Mouse (Mus musculus): Measurements from ENCODE around the gene Sdhaf2. TPM values are rescaled to one million over a fixed set of nuclear protein-coding genes. Genes with fewer than 3 reads are reported as not detected.

Gene Sdhaf2
- polyA plus RNA-seq, 1 experiment from 2014 or later: 64.7 TPM

- WGBS: 56% methylated on average over 4 of the region's 4 CpGs
- Histone ChIP-seq H3K36me3 (no peaks in the 10 kb centered on the region), H3K27ac (no peak overlapping the region), H3K27me3 (ENCODE audit: low read depth, poor library complexity, severe bottlenecking) (peaks cover 8% of the 10 kb centered on the region; the same call in 1 of the 2 replicates), H3K4me1 (peaks cover 5% of the 10 kb centered on the region; the same call in 1 of the 2 replicates), H3K9me3 (replicated peaks) (no peaks in the 10 kb centered on the region), H3K4me3 (no peak overlapping the region)
- DNase-seq (ENCODE audit: low spot score): no peak
Observed at GRCm38 (mm10) chr19:10479541-10479940, 46.4 kb downstream of the Sdhaf2 start.

DNA sequence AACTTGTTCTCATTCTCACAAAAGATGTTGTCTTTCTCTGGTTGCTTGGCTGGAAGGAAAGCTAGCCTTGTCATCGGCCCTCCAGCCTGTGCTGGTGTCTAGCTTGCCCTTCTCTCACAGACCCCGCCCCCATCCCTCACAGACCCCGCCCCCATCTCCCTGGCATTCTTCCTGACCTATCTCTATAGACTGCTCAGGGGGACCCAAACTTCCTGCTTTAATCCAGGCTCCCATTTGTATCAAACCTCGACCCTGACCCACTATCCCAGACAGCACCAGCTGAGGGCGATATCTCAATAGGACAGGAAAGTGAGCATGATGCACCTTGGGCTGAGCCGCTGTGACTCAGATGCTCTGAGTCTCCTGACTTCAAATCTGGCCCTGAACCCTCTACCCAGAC, 52.2 kb downstream of the Sdhaf2 start:
- no peak overlapping the region for H3K4me3 ChIP-seq
- DNase-seq (ENCODE audit: low spot score): no peak
- H3K9me3 ChIP-seq (replicated peaks): no peaks in the 10 kb centered on the region
- no peaks in the 10 kb centered on the region for H3K36me3 ChIP-seq
- no peak overlapping the region for H3K27ac ChIP-seq
- WGBS: 19% methylated on average over 6 of the region's 6 CpGs
- peaks cover 13% of the 10 kb centered on the region; the same call in 1 of the 2 replicates for H3K27me3 ChIP-seq (ENCODE audit: low read depth, poor library complexity, severe bottlenecking)
- H3K4me1 ChIP-seq: peaks cover 9% of the 10 kb centered on the region; the same call in 1 of the 2 replicates

- 72% methylated on average over 3 of the region's 3 CpGs for WGBS
- no peak for DNase-seq (ENCODE audit: low spot score)
- Histone ChIP-seq H3K27ac (no peak overlapping the region), H3K36me3 (no peaks in the 10 kb centered on the region), H3K4me1 (peaks cover 10% of the 10 kb centered on the region; the same call in 1 of the 2 replicates), H3K9me3 (replicated peaks) (no peaks in the 10 kb centered on the region), H3K27me3 (ENCODE audit: low read depth, poor library complexity, severe bottlenecking) (peaks cover 13% of the 10 kb centered on the region; the same call in 1 of the 2 replicates), H3K4me3 (no peak overlapping the region)
Observed at GRCm38 (mm10) chr19:10472958-10473357, 53.0 kb downstream of the Sdhaf2 start.

DNA sequence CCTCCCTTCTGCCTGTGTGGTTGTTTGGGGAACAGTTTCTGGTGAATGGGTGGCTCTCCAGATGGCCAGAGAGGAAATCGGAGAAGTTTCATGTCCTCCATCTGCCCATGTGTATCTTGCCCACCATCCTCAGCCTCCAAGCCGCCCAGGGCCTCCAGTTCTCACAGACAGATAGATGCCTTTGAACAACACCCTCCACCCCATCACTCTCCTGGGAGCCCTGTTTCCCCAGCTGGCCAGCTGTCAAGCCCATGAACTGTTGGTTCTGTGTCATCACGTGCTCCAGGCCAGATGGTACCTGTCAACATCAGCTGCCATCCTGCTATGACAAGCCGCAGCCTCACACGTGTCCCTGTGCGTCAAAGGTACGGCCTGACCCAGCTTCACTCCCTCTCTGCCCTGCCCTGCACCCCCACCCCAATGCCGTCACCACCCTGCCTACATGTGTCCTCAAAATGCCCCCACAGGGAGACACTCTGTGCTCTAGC, 56.7 kb downstream of the Sdhaf2 start:
- H3K4me1 ChIP-seq: peaks cover 13% of the 10 kb centered on the region; the same call in 1 of the 2 replicates
- 60% methylated on average over 8 of the region's 8 CpGs for WGBS
- H3K9me3 ChIP-seq (replicated peaks): no peaks in the 10 kb centered on the region
- H3K27ac ChIP-seq: no peak overlapping the region
- peaks cover 11% of the 10 kb centered on the region; the same call in 1 of the 2 replicates for H3K27me3 ChIP-seq (ENCODE audit: low read depth, poor library complexity, severe bottlenecking)
- no peak overlapping the region for H3K4me3 ChIP-seq
- no peak for DNase-seq (ENCODE audit: low spot score)
- no peaks in the 10 kb centered on the region for H3K36me3 ChIP-seq

- peaks cover 21% of the 10 kb centered on the region for H3K4me1 ChIP-seq
- no peak overlapping the region; the same call in 1 of the 2 replicates for H3K27ac ChIP-seq
- H3K27me3 ChIP-seq (ENCODE audit: low read depth, poor library complexity, severe bottlenecking): peaks cover 52% of the 10 kb centered on the region
- 21% methylated on average over 4 of the region's 4 CpGs for WGBS
- no peaks in the 10 kb centered on the region for H3K9me3 ChIP-seq (replicated peaks)
- H3K4me3 ChIP-seq: no peak overlapping the region
- H3K36me3 ChIP-seq: no peaks in the 10 kb centered on the region
- DNase-seq (ENCODE audit: low spot score): no peak
Observed at GRCm38 (mm10) chr19:10464427-10464826, 61.5 kb downstream of the Sdhaf2 start.

DNA sequence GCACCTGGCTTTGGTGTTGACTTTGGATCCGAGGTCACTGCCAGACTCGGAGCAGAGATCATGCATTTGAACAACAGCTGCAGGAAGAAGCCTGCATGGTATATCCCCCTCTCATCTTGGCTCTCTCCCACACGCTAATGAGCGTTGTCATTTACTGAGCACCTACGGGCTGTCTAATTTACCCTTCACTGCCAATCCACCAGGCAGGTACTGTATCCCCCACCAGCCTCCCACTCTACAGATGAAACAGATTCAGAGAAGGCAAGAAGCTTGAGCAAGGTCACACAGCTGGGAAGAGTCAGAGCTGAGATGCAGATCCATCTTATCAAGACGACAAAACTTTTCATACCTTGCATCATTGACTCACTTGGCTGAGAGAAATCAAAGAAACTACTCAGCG, 64.4 kb downstream of the Sdhaf2 start:
- Histone ChIP-seq H3K27ac (no peak overlapping the region), H3K4me1 (peaks cover 28% of the 10 kb centered on the region), H3K27me3 (ENCODE audit: low read depth, poor library complexity, severe bottlenecking) (peaks cover 77% of the 10 kb centered on the region), H3K36me3 (no peaks in the 10 kb centered on the region), H3K9me3 (replicated peaks) (no peaks in the 10 kb centered on the region), H3K4me3 (no peak overlapping the region)
- WGBS: 44% methylated on average over 7 of the region's 7 CpGs
- DNase-seq (ENCODE audit: low spot score): no peak

DNA sequence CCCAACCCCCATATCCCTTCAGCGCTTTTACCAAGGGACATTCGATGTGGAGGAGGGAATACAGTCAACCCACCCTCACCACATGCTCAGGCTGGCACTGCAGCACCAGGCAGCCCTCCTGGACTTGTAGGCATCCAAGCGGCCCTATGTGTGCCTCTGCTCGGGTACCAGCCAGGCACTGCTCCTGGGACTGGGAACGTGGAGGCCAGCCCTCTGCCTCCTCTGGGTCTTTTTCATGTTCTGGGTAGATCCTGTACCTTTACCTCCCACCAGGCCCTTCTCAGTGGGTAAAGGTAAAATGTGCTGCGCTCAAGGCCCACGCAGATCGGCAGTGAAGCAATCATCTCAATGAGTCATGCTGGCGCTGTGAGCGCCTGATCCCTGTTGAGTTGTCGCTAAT, 66.0 kb downstream of the Sdhaf2 start:
- H3K36me3 ChIP-seq: no peaks in the 10 kb centered on the region
- H3K27ac ChIP-seq: no peak overlapping the region
- H3K9me3 ChIP-seq (replicated peaks): no peaks in the 10 kb centered on the region
- WGBS: 55% methylated on average over 11 of the region's 11 CpGs
- no peak for DNase-seq (ENCODE audit: low spot score)
- no peak overlapping the region for H3K4me3 ChIP-seq
- peaks cover 33% of the 10 kb centered on the region for H3K4me1 ChIP-seq
- H3K27me3 ChIP-seq (ENCODE audit: low read depth, poor library complexity, severe bottlenecking): peaks cover 94% of the 10 kb centered on the region

- H3K4me1 ChIP-seq: peaks cover 27% of the 10 kb centered on the region
- DNase-seq (ENCODE audit: low spot score): no peak
- 39% methylated on average over 8 of the region's 8 CpGs for WGBS
Observed at GRCm38 (mm10) chr19:10458096-10458495, 67.8 kb downstream of the Sdhaf2 start.

DNA sequence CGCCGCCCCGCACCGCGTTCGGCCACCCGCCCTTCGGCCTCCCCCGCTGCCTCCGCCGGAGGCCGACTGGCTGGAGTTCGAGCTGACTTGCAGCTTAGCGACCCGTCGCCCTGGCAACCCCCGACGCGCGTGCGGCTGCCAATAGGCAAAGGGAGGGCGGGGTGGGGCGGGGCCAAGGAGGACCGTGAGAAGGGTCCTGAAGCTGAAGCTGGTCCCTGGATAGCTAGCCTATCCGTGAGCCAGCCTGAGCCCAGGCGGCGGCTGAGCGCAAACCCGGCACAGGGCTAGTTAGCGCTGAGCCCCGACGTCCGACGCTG, 68.5 kb downstream of the Sdhaf2 start:
- peaks cover 25% of the 10 kb centered on the region for H3K4me1 ChIP-seq
- peak overlapping the region; percentile 63 for H3K27ac ChIP-seq
- peaks cover 100% of the 10 kb centered on the region for H3K27me3 ChIP-seq (ENCODE audit: low read depth, poor library complexity, severe bottlenecking)

More at GRCm38 (mm10) chr19:10458096-10458495, 67.8 kb downstream of the Sdhaf2 start:
- H3K27ac ChIP-seq: no peak overlapping the region
- peak overlapping the region; percentile 61 for H3K4me3 ChIP-seq
- peaks cover 100% of the 10 kb centered on the region for H3K27me3 ChIP-seq (ENCODE audit: low read depth, poor library complexity, severe bottlenecking)
- no peaks in the 10 kb centered on the region for H3K9me3 ChIP-seq (replicated peaks)
- no peaks in the 10 kb centered on the region for H3K36me3 ChIP-seq

GRCm38 (mm10) chr19:10456752-10457483, 69.0 kb downstream of the Sdhaf2 start, which contains the start of gene Lrrc10b:
Lrrc10b (minus strand) TSS chr19:10457473.
- H3K4me1 ChIP-seq: peaks cover 20% of the 10 kb centered on the region
- peak within 1 kb of the TSS; percentile 63 for H3K27ac ChIP-seq
- peak within 1 kb of the TSS; percentile 61 for H3K4me3 ChIP-seq
- H3K9me3 ChIP-seq (replicated peaks): no peaks in the 10 kb centered on the region
- H3K27me3 ChIP-seq (ENCODE audit: low read depth, poor library complexity, severe bottlenecking): peaks cover 100% of the 10 kb centered on the region
- under 1% methylated on average over 96 of the region's 96 CpGs for WGBS
- peak; percentile 80 for DNase-seq (ENCODE audit: low spot score)
- H3K36me3 ChIP-seq: no peaks in the 10 kb centered on the region

More for the DNA sequence above, 68.5 kb downstream of the Sdhaf2 start:
- Histone ChIP-seq H3K4me3 (peak overlapping the region; percentile 61), H3K36me3 (no peaks in the 10 kb centered on the region), H3K9me3 (replicated peaks) (no peaks in the 10 kb centered on the region)
- peak; percentile 92 for DNase-seq (ENCODE audit: low spot score)
- under 1% methylated on average over 34 of the region's 34 CpGs for WGBS

- Histone ChIP-seq H3K27me3 (ENCODE audit: low read depth, poor library complexity, severe bottlenecking) (peaks cover 94% of the 10 kb centered on the region), H3K4me1 (peaks cover 20% of the 10 kb centered on the region), H3K36me3 (no peaks in the 10 kb centered on the region), H3K4me3 (no peak overlapping the region), H3K27ac (no peak overlapping the region), H3K9me3 (replicated peaks) (no peaks in the 10 kb centered on the region)
- no peak for DNase-seq (ENCODE audit: low spot score)
- 72% methylated on average over 3 of the region's 3 CpGs for WGBS
Observed at GRCm38 (mm10) chr19:10455437-10455806, 70.5 kb downstream of the Sdhaf2 start.

DNA sequence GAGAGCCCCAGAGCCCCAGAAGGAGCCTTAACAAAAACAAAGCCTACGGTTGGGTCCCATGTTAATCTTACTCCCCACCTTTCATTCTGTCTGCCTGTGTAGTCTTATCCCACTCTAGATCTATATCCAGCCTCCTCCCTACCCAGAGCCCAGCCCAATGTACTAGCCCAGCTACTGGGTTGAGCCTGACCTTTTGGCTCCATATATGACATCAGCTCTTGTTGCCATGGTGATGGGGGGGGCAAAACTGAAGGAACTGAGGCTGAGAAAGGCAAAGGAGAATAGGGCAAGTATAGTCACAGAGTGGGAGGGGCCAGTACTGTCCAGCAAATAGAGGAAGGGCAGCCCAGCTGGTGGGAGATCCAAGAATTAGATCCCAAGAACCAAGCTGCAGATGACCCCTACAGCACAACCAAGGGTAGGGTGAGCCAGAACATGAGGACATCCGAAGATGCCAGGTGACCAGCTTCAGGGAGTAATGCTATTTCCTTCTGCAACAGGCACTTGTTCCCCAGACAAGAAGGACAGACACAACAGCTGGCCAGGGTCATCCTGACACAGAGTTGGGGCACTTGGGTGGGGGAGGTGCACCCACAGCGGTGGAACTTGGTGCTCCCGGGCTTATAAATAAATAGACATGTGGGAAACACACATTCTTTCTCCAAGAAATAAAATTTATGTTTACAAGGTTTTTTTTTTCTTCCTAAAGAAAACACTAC, 71.1 kb downstream of the Sdhaf2 start:
- H3K36me3 ChIP-seq: no peaks in the 10 kb centered on the region
- no peak overlapping the region for H3K27ac ChIP-seq
- DNase-seq (ENCODE audit: low spot score): no peak
- H3K4me1 ChIP-seq: peaks cover 20% of the 10 kb centered on the region
- 68% methylated on average over 4 of the region's 4 CpGs for WGBS
- peaks cover 88% of the 10 kb centered on the region for H3K27me3 ChIP-seq (ENCODE audit: low read depth, poor library complexity, severe bottlenecking)
- no peak overlapping the region for H3K4me3 ChIP-seq
- H3K9me3 ChIP-seq (replicated peaks): no peaks in the 10 kb centered on the region
